Mouse (Mus musculus): ENCODE results near the gene Recql. TPM values are rescaled to one million over a fixed set of nuclear protein-coding genes. Genes with fewer than 3 reads are reported as not detected.

Gene Recql
- polyA plus RNA-seq, 1 experiment from 2014 or later, result 40.5 TPM

DNA sequence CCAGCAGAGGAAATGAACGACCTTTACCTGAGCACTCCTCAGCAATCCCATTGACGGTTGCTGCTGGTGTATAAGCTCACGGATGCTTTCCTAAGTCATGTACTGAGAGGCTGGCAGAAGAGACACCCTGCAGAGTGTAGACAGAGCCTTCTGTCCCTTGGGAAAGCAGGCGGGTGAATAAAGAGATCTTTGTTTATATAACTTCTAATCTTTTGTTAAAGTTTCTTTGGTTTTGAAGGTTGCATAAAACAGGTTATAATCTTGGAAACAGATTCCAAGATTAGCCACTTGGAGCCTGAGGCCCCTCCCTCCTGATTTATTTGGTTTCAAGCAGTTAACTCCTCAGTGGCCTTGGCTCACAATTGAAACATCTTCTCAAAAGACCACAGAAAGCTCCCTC lies 64.0 kb downstream of the Recql start, which contains the start of gene Slco1a5:
Gene Slco1a5, minus strand, starts transcription at position 101 of the 400 bp plus-strand sequence.
- Histone ChIP-seq H3K9me3 (no peaks in the 10 kb centered on the region), H3K4me1 (0 out of 2 replicates have a peak, but pooled peaks cover 3% of the 10 kb centered on the region), H3K4me3 (no peak within 1 kb of the TSS), H3K36me3 (no peaks in the 10 kb centered on the region), H3K9ac (replicated peaks) (no peak within 1 kb of the TSS), H3K27me3 (no peaks in the 10 kb centered on the region), H3K4me2 (replicated peaks) (no peak within 1 kb of the TSS), H3K27ac (replicated peaks) (no peak within 1 kb of the TSS)
- WGBS, result 6% methylated on average over 4 of the region's 4 CpGs
- no peak for ATAC-seq (ENCODE audit: low FRiP score, low read depth)

DNA sequence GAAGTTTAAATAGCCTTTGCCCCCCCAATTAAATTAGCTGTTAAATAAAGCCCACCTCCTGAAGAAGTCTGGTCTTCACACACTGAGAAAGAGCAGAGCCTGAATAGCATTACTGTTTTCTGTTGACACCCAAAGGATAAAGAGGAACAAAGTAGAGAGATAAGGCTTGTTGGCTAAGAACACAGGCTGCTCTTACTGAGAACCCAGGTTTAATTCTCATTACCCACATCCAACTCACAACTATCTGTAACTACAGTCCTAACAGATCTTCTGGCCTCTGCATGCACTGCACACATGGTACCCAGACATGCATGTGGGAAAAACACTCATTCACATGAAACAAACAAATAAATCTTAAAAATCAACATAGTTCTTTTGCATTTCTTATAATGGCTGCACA lies 69.8 kb downstream of the Recql start:
- no peak overlapping the region for H3K4me2 ChIP-seq (replicated peaks)
- H3K4me1 ChIP-seq, result no peaks in the 10 kb centered on the region
- no peak overlapping the region for H3K27ac ChIP-seq (replicated peaks)
- no peak overlapping the region for H3K4me3 ChIP-seq
- ATAC-seq (ENCODE audit: low FRiP score, low read depth), result no peak
- no peaks in the 10 kb centered on the region for H3K27me3 ChIP-seq
- no peak overlapping the region for H3K9ac ChIP-seq (replicated peaks)
- H3K9me3 ChIP-seq, result no peaks in the 10 kb centered on the region
- H3K36me3 ChIP-seq, result no peaks in the 10 kb centered on the region

DNA sequence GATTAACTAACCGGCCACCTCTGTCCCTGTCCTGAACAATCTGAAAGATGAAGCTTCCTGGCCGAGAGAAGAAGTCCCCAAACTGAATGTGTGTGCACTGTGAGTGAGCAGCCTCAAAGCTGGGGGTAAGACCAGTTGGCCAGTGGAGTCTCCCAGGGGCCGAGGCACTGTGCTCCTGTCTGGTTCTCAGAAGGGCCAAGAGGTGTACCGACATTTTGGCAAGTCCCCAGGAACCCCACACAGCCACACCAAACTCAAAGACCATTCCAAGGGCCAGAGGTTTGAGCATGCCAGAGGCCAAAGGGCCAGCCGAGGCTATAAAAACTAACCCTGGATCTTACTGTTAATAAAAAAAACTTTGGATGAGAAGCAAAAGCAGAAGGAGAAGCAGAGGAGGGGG lies 72.6 kb downstream of the Recql start:
- Histone ChIP-seq H3K4me3 (no peak overlapping the region), H3K4me1 (no peaks in the 10 kb centered on the region), H3K9ac (replicated peaks) (no peak overlapping the region), H3K36me3 (no peaks in the 10 kb centered on the region), H3K9me3 (peaks cover 3% of the 10 kb centered on the region; the same call in 1 of the 2 replicates), H3K4me2 (replicated peaks) (no peak overlapping the region), H3K27me3 (no peaks in the 10 kb centered on the region), H3K27ac (replicated peaks) (no peak overlapping the region)
- 85% methylated on average over 5 of the region's 5 CpGs for WGBS
- no peak for ATAC-seq (ENCODE audit: low FRiP score, low read depth)

DNA sequence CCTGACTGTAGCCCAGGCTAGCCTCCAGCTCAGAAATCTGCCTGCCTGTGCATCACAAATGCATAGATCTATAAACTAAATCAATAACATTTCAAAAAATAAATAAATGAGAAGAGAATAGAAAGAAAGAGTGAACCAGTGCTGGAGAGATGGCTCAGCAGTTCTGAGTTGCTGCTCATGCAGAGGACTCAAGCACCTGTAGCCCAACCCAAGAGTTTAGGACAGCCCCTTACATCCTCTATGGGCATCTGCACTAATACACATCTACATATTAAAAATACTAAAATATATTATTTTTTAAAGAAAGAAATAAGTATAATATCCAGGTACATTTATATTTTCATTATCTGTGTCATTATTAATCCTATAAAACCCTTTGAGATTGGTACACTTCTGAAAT lies 81.8 kb downstream of the Recql start:
- Histone ChIP-seq H3K27me3 (no peaks in the 10 kb centered on the region), H3K4me3 (no peak overlapping the region), H3K4me2 (replicated peaks) (no peak overlapping the region), H3K36me3 (no peaks in the 10 kb centered on the region), H3K4me1 (no peaks in the 10 kb centered on the region), H3K9ac (replicated peaks) (no peak overlapping the region), H3K27ac (replicated peaks) (no peak overlapping the region), H3K9me3 (peaks cover 3% of the 10 kb centered on the region; the same call in 1 of the 2 replicates)
- no peak for ATAC-seq (ENCODE audit: low FRiP score, low read depth)

Other genes with a start within 250 kb of the Recql start
- gene Slco1a6, start 178.6 kb downstream of the Recql start, polyA plus RNA-seq (2016; fragmentation: Nextera tagmentation; extraction: Ambion mirVana), result not detected in 2 replicates
- gene Iapp, start 88.7 kb downstream of the Recql start, polyA plus RNA-seq (2016; fragmentation: Nextera tagmentation; extraction: Ambion mirVana), result 2.5 and 3.5 TPM in 2 replicates
- 0.25 and 0.63 TPM in 2 replicates for gene Slco1a5, start 64.1 kb downstream of the Recql start, polyA plus RNA-seq (2016; fragmentation: Nextera tagmentation; extraction: Ambion mirVana)
- gene Pyroxd1, start 41.4 kb downstream of the Recql start, polyA plus RNA-seq (2016; fragmentation: Nextera tagmentation; extraction: Ambion mirVana), result 25.7 and 25.9 TPM in 2 replicates
- gene Golt1b, start 134 bp upstream of the Recql start, polyA plus RNA-seq (2016; fragmentation: Nextera tagmentation; extraction: Ambion mirVana), result 95.9 and 97.5 TPM in 2 replicates
- 2.6 and 4.3 TPM in 2 replicates for gene Spx, start 26.4 kb upstream of the Recql start, polyA plus RNA-seq (2016; fragmentation: Nextera tagmentation; extraction: Ambion mirVana)
- 0.10 TPM in 1 of 2 replicates, not detected in the other for gene Gys2, start 86.0 kb upstream of the Recql start, polyA plus RNA-seq (2016; fragmentation: Nextera tagmentation; extraction: Ambion mirVana)
- gene Ldhb, start 120.9 kb upstream of the Recql start, polyA plus RNA-seq (2016; fragmentation: Nextera tagmentation; extraction: Ambion mirVana), result 388 and 389 TPM in 2 replicates
- gene Kcnj8, start 184.5 kb upstream of the Recql start, polyA plus RNA-seq (2016; fragmentation: Nextera tagmentation; extraction: Ambion mirVana), result 6.3 and 7.2 TPM in 2 replicates